Comparison of ENCODE assay signal across 22 mouse cellular contexts in the genomic region with DNA sequence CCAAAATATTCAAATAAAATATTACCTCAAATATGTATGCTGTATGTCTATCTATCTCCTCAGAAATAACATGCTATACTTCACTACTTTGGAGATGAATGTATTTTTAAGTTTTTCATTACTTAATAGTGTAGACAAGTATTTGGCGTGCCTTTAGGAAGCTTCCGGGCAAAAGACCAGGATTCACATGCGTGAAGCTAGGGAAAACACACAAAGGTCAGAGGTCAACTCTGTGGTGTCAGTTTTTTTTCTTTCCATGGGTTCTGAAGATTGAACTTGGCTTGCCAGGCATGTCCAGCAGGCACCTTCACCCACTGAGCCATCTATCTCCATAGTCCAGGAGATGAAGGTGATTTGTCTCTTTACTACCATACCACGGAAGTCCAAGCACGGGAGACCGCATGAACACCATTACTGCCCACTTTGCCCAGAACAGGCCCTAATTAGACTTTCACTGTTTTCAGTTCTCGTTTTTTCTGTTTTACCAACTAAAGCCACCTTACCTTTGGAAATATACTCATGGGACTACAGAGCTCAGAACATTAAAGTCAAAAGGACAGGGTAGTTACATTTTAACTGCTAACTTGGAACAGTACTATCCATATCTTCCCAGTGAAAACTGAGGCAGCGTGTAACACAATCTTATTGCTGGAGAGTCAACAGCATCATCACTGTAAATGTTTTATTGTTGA.
"Had no signal": no experiment of that assay in that cellular context is flagged by ENCODE, and none has a peak within 500 bp of the region (broad histone marks: within the 10 kb centered on the region; RNA-seq: fewer than 3 reads in every experiment).

No protein-coding gene starts in this region.

- H3K9me3 ChIP-seq: intestine, embryonic 15.5 days; limb, embryonic 15.5 days; lung, embryonic 15.5 days; megakaryocyte, embryonic 14.5 days; midbrain, embryonic 10.5 days; midbrain, embryonic 15.5 days; neural tube, embryonic 12.5 days; neural tube, embryonic 15.5 days; stomach, embryonic 15.5 days had no signal

- H3K27me3 ChIP-seq: intestine, embryonic 15.5 days; limb, embryonic 12.5 days; limb, embryonic 15.5 days; lung, embryonic 15.5 days; midbrain, embryonic 15.5 days; neural tube, embryonic 12.5 days; neural tube, embryonic 15.5 days; stomach, embryonic 15.5 days had no signal

- H3K4me3 ChIP-seq: intestine, embryonic 15.5 days; limb, embryonic 12.5 days; limb, embryonic 15.5 days; lung, embryonic 15.5 days; megakaryocyte, embryonic 14.5 days; midbrain, embryonic 10.5 days; midbrain, embryonic 15.5 days; neural tube, embryonic 12.5 days; neural tube, embryonic 15.5 days; stomach, embryonic 15.5 days had no signal

- H3K4me1 ChIP-seq: intestine, embryonic 15.5 days; limb, embryonic 12.5 days; limb, embryonic 15.5 days; lung, embryonic 15.5 days; megakaryocyte, embryonic 14.5 days; midbrain, embryonic 10.5 days; midbrain, embryonic 15.5 days; neural tube, embryonic 12.5 days; neural tube, embryonic 15.5 days; stomach, embryonic 15.5 days had no signal

- ATAC-seq: intestine, embryonic 15.5 days; midbrain, embryonic 15.5 days had no signal

- H3K4me2 ChIP-seq: intestine, embryonic 15.5 days; limb, embryonic 12.5 days; limb, embryonic 15.5 days; lung, embryonic 15.5 days; midbrain, embryonic 15.5 days; neural tube, embryonic 12.5 days; neural tube, embryonic 15.5 days; stomach, embryonic 15.5 days had no signal

- DNase-seq: kidney, adult 11 months; kidney, postnatal 4 days; left cerebral cortex, postnatal 4 days; lung, adult 18-20 months; lung, postnatal 10 days; lung, postnatal 36 days; right cerebral cortex, adult 18-20 months; right cerebral cortex, postnatal 14 days; right cerebral cortex, postnatal 4 days; thymus, postnatal 25 days had no signal

- H3K9ac ChIP-seq: intestine, embryonic 15.5 days; limb, embryonic 12.5 days; limb, embryonic 15.5 days; liver, embryonic 14.5 days; lung, embryonic 15.5 days; midbrain, embryonic 15.5 days; neural tube, embryonic 12.5 days; neural tube, embryonic 15.5 days; stomach, embryonic 15.5 days had no signal

- H3K36me3 ChIP-seq: intestine, embryonic 15.5 days; lung, embryonic 15.5 days; stomach, embryonic 15.5 days had no signal

- H3K27ac ChIP-seq: intestine, embryonic 15.5 days; kidney, postnatal 0 days; limb, embryonic 12.5 days; limb, embryonic 15.5 days; liver, embryonic 14.5 days; lung, embryonic 15.5 days; midbrain, embryonic 10.5 days; midbrain, embryonic 15.5 days; neural tube, embryonic 12.5 days; neural tube, embryonic 15.5 days; stomach, embryonic 15.5 days had no signal
